Mouse (Mus musculus): Measurements from ENCODE around the gene Rgs8.

DNA sequence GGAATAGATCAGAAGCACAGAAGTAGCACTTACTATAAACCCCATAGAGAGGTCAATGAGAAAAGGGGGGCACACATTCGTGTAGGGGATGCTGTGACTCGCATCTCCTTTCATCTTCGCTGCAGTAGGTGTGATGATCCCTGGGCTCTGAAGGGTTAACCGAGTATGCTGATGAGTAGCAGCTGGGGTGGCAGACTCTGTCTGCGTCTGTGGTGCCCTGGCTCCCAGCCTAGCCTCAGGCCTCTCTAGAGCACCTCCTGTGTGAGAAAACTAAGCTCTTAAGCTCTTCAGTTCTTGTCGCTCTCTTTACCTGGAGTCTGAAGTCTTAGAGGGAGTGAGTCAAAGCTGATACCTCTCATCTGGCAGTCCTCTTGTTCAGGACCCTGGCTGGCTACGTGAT, 51.3 kb downstream of the Rgs8 start:
- TF ChIP-seq CTCF (conservative IDR thresholded peaks at IDR 0.05 in 1 of 2, IDR thresholded peaks at IDR 0.05 in 1 of 2; ENCODE audit: low read depth in 2 of 2, low read length in 2 of 2) (no peak), KAT2A (IDR thresholded peaks at IDR 0.05; ENCODE audit: insufficient replicate concordance, low read length) (no peak), SIN3A (IDR thresholded peaks at IDR 0.05; ENCODE audit: low read length) (no peak), POLR2AphosphoS2 (IDR thresholded peaks at IDR 0.05; ENCODE audit: low read depth, low read length) (no peak), USF1 (IDR thresholded peaks at IDR 0.05; ENCODE audit: low read depth, low read length) (no peak), MAFK (IDR thresholded peaks at IDR 0.05; ENCODE audit: insufficient replicate concordance, low read length) (no peak), MYC (IDR thresholded peaks at IDR 0.05; ENCODE audit: low read depth, low read length) (no peak), ELF1 (IDR thresholded peaks at IDR 0.05; ENCODE audit: low read depth, low read length) (no peak), TCF12 (IDR thresholded peaks at IDR 0.05; ENCODE audit: low read depth, low read length) (no peak), CHD2 (IDR thresholded peaks at IDR 0.05; ENCODE audit: low read length) (no peak)
